Mouse (Mus musculus): ENCODE results near the gene Aatf.

The Aatf gene

DNA sequence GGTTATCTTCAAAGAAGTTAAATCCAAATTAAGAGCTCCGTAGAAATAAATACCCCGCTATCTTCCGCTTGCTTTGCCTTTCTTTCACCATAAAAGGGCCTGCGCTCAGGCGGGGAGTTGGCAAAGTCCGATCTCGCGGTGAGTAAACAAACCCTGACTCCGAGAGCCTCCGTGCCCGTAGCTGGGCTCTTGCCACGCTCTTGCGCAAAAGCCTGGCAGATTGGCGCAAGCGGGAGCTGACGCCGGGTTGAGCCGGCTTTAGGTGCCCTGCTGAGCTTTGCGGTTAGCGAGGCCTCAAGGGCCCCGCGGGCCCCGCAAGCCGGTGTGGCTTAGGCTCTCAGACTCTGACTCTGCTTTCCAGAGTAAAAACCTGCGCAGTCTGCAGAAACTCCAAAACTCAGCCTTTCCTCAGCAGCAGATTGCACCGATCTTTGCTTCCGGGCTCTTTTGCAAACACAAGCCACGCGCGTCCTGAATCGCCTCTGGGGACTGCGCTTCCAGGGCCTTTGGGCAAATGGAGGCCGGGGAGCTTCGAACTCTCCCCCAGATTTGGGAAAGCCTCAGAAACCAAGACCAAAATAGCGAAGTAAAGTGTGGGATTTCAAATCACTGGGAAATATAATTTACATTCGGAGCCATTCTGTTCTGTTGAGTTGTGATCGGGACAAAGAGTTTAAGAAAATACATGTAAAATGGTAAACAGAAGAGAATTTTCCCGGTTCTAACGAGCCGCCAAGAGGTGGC is 9.4 kb upstream of the Aatf start:
- CTCF ChIA-PET, result no interaction called here

- CTCF ChIA-PET, result no interaction called here
Observed at GRCm38 (mm10) chr11:84521751-84522299, 8.5 kb upstream of the Aatf start.

- CTCF ChIA-PET, result no interaction called here
Observed at GRCm38 (mm10) chr11:84521071-84521390, 7.7 kb upstream of the Aatf start.

GRCm38 (mm10) chr11:84520269-84521070 is 7.1 kb upstream of the Aatf start:
- CTCF ChIA-PET, result no interaction called here

DNA sequence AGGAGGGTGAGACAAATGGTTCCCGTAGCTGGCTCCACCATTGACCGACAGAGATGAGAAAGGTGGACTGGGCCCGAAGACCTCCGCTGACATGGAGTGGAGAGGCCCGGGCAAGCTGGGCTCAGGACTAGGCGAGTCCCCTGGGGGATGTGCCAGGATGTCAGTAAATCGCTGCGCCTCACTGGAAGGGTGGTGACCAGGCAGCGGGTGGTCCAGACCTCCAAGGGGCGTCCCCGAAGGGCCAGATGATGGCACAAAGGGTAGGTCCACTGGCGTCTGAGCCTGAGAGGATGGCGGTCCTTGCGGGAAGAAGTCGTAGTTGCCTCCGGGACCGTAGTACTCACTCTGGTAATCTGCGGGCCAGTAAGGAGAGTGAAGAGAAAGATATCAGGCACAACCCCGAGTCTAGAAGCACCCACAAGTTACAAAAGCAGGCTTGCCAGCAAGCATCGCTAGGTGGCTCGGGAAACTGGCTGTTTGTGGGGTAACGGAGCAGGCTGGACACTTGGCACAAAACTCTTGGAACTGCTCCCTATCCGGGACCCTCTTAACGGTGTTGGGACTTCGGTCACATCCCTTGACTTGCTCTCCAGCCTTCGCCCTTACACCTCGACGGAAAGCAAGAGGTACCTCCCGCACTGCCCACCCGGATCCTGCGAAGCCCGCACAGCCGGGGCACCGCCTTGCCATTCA is 6.4 kb upstream of the Aatf start:
- CTCF ChIA-PET, result interaction anchor here (0.6 kb wide), 1 partner anchor 46 kb away, joined by 3 read pairs; no protein-coding TSS in a partner anchor

- CTCF ChIA-PET, result interaction anchor here (0.6 kb wide), 1 partner anchor 46 kb away, joined by 3 read pairs; no protein-coding TSS in a partner anchor
Observed at GRCm38 (mm10) chr11:84519036-84519435, 5.7 kb upstream of the Aatf start.

DNA sequence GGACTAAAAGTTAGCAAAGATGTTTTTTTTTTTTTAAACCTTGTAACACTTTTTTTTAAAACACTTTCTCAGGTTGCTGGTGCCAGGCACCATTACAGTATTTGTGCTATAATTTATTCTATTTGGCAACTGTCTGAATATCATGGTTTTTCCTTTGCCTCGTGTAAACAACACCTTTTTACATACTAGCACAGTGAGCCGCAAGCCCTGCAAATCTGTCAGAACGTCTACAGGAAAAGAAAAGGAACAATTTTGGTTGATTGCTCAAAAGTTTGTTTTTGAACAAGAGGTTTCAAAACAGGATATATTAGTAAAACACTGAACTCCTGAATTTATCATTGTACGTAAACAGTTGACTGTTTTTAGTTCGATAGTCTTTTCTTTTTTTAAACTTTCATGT is 4.9 kb upstream of the Aatf start:
- CTCF ChIA-PET, result no interaction called here

GRCm38 (mm10) chr11:84517431-84517830 is 4.1 kb upstream of the Aatf start:
- CTCF ChIA-PET, result interaction anchor here (0.6 to 0.7 kb wide), 2 partner anchors 17 to 128 kb away, joined by 3 to 5 read pairs; no protein-coding TSS in a partner anchor

GRCm38 (mm10) chr11:84516501-84517240 is 3.3 kb upstream of the Aatf start:
- CTCF ChIA-PET, result interaction anchor here (0.7 to 1.0 kb wide), 2 partner anchors 7 to 127 kb away, joined by 3 to 5 read pairs; no protein-coding TSS in a partner anchor

- CTCF ChIA-PET, result no interaction called here
Observed at GRCm38 (mm10) chr11:84512031-84512430, 1.3 kb downstream of the Aatf start.

DNA sequence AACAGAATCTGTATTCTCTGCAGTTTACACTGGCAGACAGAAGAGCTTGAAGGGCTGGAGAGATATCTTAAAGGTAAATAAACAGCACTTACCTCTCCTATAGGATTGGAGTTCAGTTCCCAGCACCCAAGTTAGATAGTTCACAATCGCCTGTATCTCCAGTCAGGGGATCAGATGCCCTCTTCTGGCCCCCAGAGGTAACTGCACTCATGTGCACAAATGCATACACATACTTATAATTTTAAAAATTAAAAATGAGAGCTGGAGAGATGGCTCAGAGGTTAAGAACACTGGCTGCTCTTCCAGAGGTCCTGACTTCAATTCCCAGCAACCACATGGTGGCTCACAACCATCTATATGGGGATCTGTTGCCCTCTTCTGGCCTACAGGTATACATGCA is 9.0 kb downstream of the Aatf start:
- CTCF ChIA-PET, result no interaction called here

- CTCF ChIA-PET, result no interaction called here
Observed at GRCm38 (mm10) chr11:84497944-84498343, 15.4 kb downstream of the Aatf start.

- CTCF ChIA-PET, result no interaction called here
Observed at GRCm38 (mm10) chr11:84496901-84497300, 16.4 kb downstream of the Aatf start.

DNA sequence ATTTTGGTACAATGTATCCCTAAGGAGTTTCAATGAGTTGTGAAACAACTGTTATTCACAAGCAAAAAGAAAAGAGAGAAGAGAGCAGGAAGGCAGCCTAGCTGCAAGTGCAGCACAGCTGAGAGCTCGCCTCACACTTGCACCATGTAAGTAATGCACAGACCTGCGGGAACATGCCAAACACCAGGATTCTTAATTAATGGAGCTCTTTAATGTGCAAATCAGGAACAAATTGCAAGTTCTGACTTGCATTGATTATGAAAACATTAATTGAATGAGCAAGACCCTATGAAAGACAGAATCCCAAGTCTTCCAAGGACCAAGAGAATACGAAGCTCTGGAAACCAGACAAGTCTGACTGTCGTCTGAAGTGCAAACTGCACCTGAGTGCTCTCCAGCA is 17.5 kb downstream of the Aatf start:
- CTCF ChIA-PET, result no interaction called here

GRCm38 (mm10) chr11:84481661-84482060 is 31.7 kb downstream of the Aatf start:
- CTCF ChIA-PET, result no interaction called here

DNA sequence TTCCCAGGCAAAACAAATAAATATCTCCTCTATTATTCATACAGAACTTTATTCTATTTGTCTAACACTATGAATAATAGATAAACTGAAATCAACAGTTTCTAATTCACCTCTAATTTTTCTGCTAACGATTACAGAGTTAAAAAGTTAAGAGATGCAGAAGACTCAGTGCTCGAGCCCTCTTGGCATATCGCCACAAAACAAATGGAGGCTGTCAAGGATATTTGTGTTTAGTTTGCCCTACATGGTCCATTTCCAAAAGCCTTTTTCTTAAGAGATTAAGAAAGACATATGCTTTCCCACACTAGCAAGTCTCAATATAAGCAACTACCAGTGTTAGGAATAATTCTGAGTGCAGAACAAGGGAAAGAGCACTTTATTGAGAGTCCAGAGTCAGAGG is 32.9 kb downstream of the Aatf start:
- CTCF ChIA-PET, result no interaction called here

DNA sequence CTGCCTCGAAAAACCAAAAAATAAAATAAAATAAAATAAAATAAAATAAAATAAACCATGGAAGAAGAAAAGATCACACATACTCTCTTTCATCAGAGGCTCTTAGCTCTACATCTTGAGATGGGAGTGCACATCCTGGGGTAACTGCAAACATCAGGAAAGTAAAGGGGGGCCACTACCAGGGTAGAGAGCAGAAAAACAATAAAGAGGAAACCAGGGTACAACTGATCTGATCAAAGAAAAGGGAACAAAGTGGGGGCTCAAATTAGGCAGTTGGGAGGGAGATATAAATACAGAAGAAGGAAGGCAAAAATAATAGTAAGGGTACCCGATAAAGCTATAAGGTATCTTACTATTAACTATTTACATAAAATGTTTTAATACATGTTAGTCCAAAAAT is 36.7 kb downstream of the Aatf start:
- CTCF ChIA-PET, result no interaction called here

DNA sequence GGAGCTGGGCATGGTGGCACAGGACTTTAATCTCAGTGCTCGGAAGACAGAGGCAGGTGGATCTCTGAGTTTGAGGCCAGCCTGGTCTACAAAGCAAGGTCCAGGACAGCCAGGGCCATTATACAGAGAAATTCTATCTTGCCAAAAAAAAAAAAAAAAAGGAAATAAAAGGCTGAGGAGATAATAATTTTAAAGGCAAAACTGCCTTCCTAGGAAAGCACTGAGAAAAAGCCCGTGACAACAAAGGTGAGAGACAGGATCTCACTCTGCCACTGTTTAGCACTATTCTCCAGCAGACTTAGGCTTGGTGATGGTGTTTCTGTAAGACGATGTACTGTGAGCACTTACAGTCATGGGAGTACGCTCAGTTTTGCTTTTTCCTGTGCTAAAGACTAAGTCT is 37.3 kb downstream of the Aatf start:
- CTCF ChIA-PET, result interaction anchor here (0.6 kb wide), 1 partner anchor 358 kb away, joined by 4 read pairs; no protein-coding TSS in a partner anchor

DNA sequence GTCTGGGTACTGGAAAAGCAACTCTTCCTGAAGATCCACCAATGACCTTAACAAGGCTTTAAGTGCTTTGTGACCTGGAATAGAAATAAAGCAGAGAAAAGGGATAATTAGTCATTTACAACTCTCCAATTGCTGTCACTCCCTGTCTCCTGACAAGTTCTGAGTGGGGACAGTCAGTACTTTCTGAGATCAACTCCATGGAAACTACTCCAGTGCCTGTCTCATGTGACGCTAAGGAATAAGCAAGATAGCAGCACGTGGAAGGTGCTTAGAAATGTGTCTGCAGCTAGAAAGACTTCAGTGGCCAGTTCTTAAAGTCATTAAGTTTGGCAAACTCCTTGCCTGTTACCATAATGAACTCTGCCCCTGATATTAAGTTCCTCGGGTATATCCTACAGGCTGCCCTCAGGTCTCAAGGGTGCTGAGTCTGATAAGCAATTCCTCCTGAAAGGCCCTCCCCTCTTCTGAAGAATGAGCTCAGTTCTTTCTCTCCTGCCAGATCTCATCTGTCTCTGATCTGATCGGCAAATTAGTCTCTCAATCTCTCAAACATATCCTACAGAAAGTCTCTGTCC is 40.1 kb downstream of the Aatf start:
- CTCF ChIA-PET, result interaction anchor here (0.6 kb wide), 1 partner anchor 46 kb away, joined by 3 read pairs; no protein-coding TSS in a partner anchor

DNA sequence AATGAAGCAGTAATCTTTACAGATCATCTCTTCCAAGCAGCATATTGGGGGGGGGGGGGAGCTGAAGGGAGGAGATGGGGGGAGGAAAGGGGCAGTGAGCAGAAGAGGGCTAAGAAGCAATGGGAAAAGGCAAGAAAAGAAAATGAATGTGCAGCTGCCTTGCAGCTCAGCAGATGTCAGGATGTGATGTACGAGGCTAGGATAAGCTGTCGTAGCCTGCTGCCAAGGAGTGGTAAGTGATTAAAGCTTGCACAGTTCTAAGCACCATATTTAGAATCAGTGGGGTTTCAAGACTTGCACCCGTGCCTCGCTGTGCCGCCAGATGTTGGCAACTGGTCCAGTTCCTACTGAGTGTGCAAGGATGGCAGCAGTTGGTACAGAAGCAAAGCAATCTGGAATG is 48.8 kb downstream of the Aatf start:
- CTCF ChIA-PET, result interaction anchor here (0.7 kb wide), 1 partner anchor 45 kb away, joined by 3 read pairs; no protein-coding TSS in a partner anchor

DNA sequence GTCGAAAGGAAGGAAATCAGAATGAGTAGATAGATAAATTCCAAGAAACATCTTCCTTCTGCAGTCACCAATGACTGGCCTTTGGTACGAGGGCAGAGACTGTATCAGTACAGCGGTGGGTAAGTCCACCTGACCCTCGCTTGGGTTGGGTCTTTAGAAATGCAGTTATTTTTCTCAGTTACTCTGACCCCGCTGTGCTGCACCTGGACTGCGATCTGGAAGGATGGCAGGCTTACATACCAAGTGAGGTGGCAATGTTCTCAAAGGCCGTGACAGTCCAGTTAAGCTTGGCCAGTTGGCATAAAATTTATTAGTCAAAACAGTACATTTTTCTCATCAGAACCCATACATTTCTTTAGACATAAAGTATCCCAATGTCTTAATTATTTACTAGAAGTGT is 59.4 kb downstream of the Aatf start:
- CTCF ChIA-PET, result no interaction called here
